Mouse (Mus musculus): ENCODE results near the gene Akr1e1.
A peak's percentile ranks its signal among the peaks of the same experiment; 100 is the strongest.
"Not testable (repeated sequence)": the region's sequence is repeated elsewhere in the genome, so short reads cannot be mapped to it uniquely, and the experiment has no call there.

Gene Akr1e1

DNA sequence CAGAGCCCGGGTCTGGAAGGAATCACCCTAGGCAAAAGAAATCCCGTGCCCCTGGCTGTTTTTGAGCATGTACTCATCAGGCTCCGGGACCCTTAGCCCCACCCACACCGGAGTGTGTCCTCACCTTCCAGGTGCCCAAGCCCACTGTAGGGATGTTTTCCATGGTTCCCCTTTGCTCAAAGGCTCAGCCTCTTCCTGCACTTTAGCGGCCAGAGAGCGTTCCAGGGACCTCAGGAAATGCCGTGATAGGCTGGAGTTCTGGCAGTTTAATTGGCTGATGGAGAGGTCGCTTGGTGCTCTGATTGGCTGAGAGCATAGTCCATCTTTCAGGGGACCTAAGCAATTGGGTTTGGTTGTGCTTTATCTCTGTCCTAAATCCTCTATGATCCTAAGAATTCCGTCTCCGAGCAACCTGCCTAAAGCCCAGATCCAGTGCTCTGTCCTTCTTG is at the start of gene Akr1e1:
Akr1e1 (minus strand) TSS at position 214 of the 449 bp plus-strand sequence.
- DNase-seq, result peak; percentile 98

DNA sequence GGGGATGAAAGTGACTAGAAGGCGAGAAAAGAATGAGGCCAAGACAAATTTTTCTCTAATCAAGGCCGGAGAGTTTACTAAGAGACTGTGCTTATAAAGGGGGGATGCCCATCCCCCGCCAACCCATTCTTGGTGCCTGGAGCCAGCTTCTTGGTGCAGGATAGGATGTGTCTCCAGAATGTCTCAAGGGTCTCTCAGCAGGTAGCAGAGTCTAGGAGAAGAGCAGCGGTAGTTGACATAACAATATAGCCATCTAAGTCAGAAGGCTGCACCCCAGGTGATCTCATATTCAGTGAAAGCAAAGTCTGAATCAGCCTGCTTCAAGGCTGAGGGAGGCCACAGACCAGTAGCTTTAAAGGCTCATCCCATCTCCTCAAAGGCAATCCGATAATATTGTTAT is 49.4 kb upstream of the Akr1e1 start:
- DNase-seq, result no peak

DNA sequence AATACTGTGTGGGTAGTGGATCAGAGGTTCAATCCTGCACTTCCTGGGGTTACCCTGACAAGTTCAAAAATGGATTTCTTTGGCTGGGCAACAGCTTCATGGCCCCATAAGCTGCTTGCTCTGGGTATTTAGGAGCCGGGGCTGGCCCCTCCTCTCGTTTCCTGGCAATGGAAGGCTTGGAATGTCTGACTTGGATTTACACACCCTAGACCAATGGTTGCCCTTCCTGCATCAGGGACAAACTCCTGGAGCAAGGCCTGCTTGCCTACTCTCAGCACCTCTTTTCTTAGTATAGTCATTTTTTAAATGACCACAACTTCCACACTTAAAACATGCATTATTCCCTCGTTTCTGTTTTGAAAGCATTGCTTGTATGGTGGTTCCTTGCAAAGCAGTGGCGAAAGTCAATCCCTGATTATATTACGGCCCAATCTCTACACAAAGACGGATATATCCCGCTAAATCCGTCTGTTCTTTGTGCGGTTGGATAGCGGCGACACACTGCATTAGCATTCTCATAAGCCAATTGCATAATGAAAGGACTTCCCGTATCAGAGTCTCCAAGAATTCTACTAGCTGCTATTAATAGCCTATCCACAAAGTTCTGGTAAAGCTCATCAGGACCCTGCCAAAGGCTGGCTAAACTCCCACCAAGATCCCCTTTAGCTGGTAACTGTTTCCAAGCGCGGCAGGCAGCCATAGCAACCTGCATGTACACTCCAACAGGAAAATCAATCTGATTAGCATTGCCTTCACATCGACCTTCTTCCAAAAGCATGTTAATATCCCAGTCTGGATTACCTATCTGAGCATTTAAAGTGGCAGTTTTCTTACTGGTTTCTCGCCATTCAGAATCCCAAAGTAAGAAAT is 47.5 kb upstream of the Akr1e1 start:
- DNase-seq, result no peak

DNA sequence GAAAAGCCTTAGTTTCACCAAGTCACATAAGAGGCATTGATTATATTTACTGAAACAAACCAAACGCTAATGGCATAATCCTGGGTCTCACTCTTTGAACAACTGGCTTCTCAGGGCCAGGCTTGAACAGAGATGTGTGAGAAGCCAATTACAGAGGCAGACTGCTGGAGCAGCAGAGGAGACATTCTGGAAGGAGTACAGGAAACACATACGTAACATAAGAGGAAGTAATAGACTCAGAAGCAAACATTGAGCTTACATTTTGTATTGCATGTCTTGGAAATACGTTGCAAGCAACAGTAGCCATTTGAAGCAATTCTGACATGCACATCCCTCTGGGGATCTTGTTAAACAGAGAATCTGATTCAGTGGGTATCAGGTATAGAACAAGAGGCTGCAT is 41.2 kb upstream of the Akr1e1 start:
- DNase-seq, result no peak

DNA sequence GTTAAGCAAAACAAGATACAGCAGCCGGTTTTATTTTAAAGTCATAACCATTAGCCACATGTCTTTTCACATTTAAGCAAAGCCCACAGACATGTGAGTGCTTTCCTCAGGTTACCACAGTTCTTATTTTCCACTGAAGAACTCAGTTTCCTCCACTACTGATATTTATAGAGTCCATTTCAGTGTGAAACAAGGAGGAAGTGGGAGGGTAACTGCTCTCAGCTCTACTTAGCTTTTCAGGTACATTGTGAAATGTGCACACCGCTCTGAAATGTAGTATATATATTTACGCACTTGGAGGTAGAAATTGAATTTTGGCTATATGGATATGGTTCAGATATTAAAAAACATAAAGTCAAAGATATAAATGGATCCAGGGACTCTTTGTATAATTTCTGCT is 36.3 kb upstream of the Akr1e1 start:
- no peak for DNase-seq

DNA sequence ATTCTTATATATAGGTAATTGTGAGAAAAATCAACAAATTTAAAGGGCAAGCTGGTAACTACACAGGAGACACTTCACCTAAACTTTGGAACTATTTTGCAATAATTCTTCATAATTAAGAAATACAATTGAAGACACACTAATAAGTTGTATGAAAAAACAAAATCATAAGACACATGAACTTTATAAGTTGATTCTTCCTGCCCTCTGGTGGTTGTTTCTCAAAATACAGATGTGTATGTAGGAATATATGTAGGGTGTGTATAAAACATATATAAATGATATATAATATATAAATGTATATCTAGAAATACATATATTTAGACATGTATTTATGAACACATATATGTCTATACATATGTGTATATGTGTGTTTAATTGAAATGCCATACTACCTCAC is 1.9 kb upstream of the Akr1e1 start:
- DNase-seq, result peak; percentile 47

DNA sequence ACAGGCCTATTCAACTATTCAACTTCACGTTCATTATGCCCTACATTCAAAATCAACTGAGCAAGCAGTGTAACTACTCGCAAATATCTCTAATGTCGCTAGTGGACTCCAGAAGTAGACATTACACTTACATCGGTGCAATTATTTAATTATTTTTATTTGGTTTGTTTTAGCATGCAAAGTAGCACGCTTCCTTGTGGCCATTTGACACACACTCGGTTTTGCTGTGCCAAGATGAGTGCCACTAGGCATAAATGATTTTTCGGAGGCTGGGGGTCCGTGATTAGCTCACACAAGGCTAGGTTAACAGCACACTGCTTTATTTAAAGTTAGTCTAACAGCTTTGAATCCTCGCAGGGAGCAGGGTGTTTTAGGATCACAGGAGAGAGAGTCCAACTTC is 444 bp downstream of the Akr1e1 start:
- DNase-seq, result no peak

DNA sequence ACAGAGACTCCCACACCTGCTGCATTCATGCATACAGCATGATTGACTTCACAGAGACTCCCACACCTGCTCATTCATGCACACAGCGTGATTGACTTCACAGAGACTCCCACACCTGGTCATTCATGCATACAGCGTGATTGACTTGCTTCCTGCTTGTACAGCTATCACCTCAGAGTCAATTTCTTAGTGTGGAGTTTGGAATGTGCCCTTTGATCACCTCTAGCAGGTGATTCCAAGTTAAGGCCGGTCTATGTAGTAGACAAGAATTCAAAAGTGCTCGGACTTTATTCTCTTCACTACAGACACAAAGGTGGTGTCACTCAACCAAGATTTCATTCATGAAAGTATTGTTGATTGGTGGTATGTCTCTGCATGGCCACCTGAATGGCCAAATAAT is 2.2 kb downstream of the Akr1e1 start:
- DNase-seq, result no peak

DNA sequence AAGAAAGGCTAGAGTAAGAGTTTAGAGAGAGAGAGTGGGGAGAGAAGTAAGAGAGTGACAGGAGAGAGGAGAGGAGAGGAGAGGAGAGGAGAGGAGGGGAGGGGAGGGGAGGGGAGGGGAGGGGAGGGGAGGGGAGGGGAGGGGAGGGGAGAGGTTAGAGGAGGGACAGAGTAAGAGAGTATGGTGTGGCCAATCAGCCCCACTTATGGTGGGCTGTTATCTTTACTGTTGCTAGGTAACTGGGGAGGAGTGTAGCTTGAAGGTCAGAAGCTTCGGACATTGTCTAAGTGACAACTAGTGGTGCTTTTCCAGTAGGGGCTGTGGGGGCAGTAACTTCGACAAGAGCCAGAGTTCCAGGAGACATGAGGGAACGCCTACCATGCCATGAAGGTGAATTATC is 5.5 kb downstream of the Akr1e1 start:
- DNase-seq, result not testable (repeated sequence)

DNA sequence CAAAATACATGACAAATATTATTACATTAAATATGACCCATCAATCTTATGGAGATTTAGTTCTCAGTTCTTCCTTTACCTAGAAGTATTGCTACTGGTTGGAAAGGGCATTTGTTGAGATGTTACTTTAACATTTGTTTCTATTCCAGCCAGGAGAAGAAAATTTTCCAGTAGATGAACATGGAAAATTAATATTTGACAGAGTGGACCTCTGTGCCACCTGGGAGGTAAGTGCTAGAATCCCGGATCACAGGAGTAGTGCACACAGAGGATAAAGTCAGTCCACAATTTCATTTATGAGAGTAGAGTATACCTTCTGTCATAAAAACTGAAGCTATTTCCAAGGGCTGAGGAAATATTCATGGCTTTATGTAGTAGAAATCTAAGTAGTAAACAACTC is 32.1 kb downstream of the Akr1e1 start:
- no peak for DNase-seq

DNA sequence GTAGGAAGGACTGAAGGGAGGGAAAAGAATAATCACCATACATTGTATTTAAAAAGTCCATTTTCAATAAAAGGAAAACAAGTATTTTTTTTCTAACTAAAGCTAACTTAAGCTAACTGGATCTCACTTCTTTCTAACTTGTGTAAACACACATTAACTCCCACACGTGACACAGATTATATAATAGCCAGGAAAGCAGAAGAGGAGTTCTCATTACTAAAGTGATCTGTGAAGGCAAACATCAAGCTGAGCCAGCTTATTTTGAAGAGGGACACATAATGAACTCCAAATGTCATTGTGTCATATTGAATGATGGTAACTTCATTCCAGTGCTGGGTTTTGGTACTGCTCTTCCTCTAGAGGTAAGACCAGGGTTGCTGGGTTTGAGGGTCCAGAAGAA is 35.1 kb downstream of the Akr1e1 start, which contains the start of gene Akr1c21:
Akr1c21 (plus strand) TSS at position 205 of the 400 bp plus-strand sequence.
- DNase-seq, result no peak

DNA sequence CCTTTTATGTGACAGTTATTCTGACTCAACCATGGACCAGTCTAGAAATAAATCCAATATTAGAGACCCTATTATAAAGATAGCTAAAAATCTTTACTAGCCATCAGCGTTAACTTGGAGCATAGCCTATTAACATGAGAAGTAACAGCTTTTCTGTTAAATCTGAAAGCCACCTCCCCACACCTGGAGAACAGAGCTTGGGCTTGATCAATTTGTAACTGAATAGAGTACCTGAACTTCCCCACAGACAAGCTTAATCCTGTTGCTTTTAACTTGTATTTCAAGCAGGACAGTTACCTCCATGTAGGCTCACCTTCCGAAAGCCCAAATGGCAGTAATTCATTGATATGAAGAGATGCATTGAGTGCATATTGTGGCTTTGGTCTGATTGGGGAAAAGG is 43.0 kb downstream of the Akr1e1 start:
- no peak for DNase-seq

DNA sequence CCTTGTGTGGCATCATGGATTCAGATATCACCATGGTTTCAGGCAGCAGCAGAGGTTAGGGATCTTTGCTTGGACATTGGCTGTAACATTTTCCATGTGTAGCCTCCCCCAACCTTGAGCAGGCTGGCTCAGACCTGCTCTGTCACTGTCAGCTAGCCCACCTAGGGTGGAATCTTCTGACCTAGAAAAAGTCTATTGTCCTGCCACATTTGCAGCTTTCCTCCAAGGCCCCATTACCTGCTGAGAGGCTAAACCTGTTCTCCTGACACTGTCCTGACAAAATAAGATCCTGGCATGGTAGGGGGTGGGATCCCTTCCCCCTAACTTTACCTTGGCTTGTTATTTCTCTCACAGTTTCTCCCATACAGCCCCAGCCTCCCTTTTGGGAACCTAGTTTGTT is 48.5 kb downstream of the Akr1e1 start:
- no peak for DNase-seq

DNA sequence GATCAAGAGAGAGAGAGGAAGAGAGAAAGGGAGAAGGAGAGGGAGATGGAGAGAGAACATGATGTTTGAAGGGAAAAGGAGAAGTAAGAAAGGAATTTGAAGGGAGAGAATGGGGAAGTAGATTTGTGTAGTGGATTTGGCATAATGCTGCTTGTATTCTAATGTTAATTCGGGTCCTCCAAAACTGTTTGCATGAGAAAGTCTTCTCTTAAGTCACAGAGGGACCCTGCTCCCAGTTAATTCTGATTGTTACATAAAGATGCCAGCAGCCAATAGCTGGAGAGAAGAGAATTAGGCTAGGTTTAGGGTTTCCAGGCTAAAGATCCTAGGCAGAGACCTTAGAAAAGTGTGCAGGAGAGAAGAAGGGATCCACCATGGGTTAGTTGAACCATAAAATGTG is 49.8 kb downstream of the Akr1e1 start:
- DNase-seq, result no peak

Data from retina, postnatal 1 day (tissue).